Mouse (Mus musculus) heart, adult 8-10 months (tissue): Measurements from ENCODE around the gene Fbxl13. TPM values are rescaled to one million over a fixed set of nuclear protein-coding genes. Genes with fewer than 3 reads are reported as not detected.
"Not testable (repeated sequence)": the region's sequence is repeated elsewhere in the genome, so short reads cannot be mapped to it uniquely, and the experiment has no call there.

Experiments used
- DNase-seq: peaks from one replicate; pipeline ENCODE4 v3.0.0; 2022; ENCODE audit warnings: low spot score
- total RNA-seq, 4 experiments: library from RNA; stranded (reverse); gene quantifications; 2 replicates each; pipeline ENCODE4 v1.2.4; 2022

Gene Fbxl13
- total RNA-seq, 4 experiments from 2014 or later = not detected

- DNase-seq = no peak
These were observed 11.5 kb upstream of the Fbxl13 start for GRCm38 (mm10) chr5:21656912-21657311.

- DNase-seq = no peak
These were observed 6.6 kb upstream of the Fbxl13 start for GRCm38 (mm10) chr5:21651885-21652612.

GRCm38 (mm10) chr5:21650736-21651135 lies 5.3 kb upstream of the Fbxl13 start:
- DNase-seq = no peak

- DNase-seq = no peak
These were observed 678 bp upstream of the Fbxl13 start for GRCm38 (mm10) chr5:21646133-21646491.

GRCm38 (mm10) chr5:21644891-21645438 lies 469 bp downstream of the Fbxl13 start:
- DNase-seq = no peak

- no peak for DNase-seq
These were observed 1.8 kb downstream of the Fbxl13 start for GRCm38 (mm10) chr5:21643606-21644005.

- peak; percentile 3 for DNase-seq
These were observed 4.5 kb downstream of the Fbxl13 start for GRCm38 (mm10) chr5:21640961-21641360.

GRCm38 (mm10) chr5:21625916-21626315 lies 19.5 kb downstream of the Fbxl13 start:
- no peak for DNase-seq

GRCm38 (mm10) chr5:21616450-21617009 lies 28.9 kb downstream of the Fbxl13 start:
- DNase-seq = no peak

- not testable (repeated sequence) for DNase-seq
These were observed 31.1 kb downstream of the Fbxl13 start for GRCm38 (mm10) chr5:21614299-21614698.

GRCm38 (mm10) chr5:21610996-21611395 lies 34.4 kb downstream of the Fbxl13 start:
- DNase-seq = no peak

- peak; percentile 4 for DNase-seq
These were observed 36.8 kb downstream of the Fbxl13 start for GRCm38 (mm10) chr5:21608311-21609304.

- no peak for DNase-seq
These were observed 39.5 kb downstream of the Fbxl13 start for GRCm38 (mm10) chr5:21605936-21606335.

GRCm38 (mm10) chr5:21599961-21600360 lies 45.5 kb downstream of the Fbxl13 start:
- DNase-seq = no peak

- DNase-seq = not testable (repeated sequence)
These were observed 45.9 kb downstream of the Fbxl13 start for GRCm38 (mm10) chr5:21599536-21599935.

GRCm38 (mm10) chr5:21593201-21593709 lies 52.2 kb downstream of the Fbxl13 start:
- DNase-seq = no peak

GRCm38 (mm10) chr5:21592106-21592505 lies 53.3 kb downstream of the Fbxl13 start:
- no peak for DNase-seq

GRCm38 (mm10) chr5:21588220-21588619 lies 57.2 kb downstream of the Fbxl13 start:
- DNase-seq = no peak

GRCm38 (mm10) chr5:21587683-21588082 lies 57.8 kb downstream of the Fbxl13 start:
- DNase-seq = no peak

GRCm38 (mm10) chr5:21586763-21587162 lies 58.7 kb downstream of the Fbxl13 start:
- DNase-seq = peak; percentile 41

GRCm38 (mm10) chr5:21578136-21578535 lies 67.3 kb downstream of the Fbxl13 start:
- DNase-seq = no peak

GRCm38 (mm10) chr5:21575210-21575550 lies 70.3 kb downstream of the Fbxl13 start:
- no peak for DNase-seq
